Mouse (Mus musculus) intestine, embryonic 14.5 days (tissue): Measurements from ENCODE around the gene Pim1. TPM values are rescaled to one million over a fixed set of nuclear protein-coding genes. Genes with fewer than 3 reads are reported as not detected.
"Not testable (repeated sequence)": the region's sequence is repeated elsewhere in the genome, so short reads cannot be mapped to it uniquely, and the experiment has no call there.

Experiments
- ATAC-seq: fragments of 200-750 bp; cut with Nextera tagmentation; replicated peaks from 2 replicates; pipeline ENCODE4 v1.8.0; 2017; ENCODE audit warnings: low read depth, moderate number of reproducible peaks, moderate TSS enrichment, moderate library complexity; ENCODE audit not compliant: low FRiP score, low TSS enrichment
- DNase-seq: peaks from one replicate; pipeline ENCODE4 v3.0.0-alpha.2; 2018; ENCODE audit warnings: low spot score
- H3K27ac ChIP-seq: fragments of 300-500 bp; sonication (generic); 2 replicates; pipeline ENCODE4 v1.5.1; 2014; ENCODE audit warnings: low read depth, mild to moderate bottlenecking, control low read depth
- H3K27me3 ChIP-seq: fragments of 300-500 bp; sonication (generic); replicated peaks from 2 replicates; pipeline ENCODE4 v1.6.1; 2014; ENCODE audit warnings: low read length, control low read depth; ENCODE audit not compliant: control insufficient read depth, insufficient read depth
- H3K36me3 ChIP-seq: fragments of 300-500 bp; sonication (generic); 2 replicates; pipeline ENCODE4 v1.6.1; 2014; ENCODE audit warnings: low read length, control low read depth; ENCODE audit not compliant: control insufficient read depth, insufficient read depth
- H3K4me1 ChIP-seq: fragments of 300-500 bp; sonication (generic); replicated peaks from 2 replicates; pipeline ENCODE4 v1.6.1; 2014; ENCODE audit warnings: low read length, control low read depth, mixed read lengths; ENCODE audit not compliant: control insufficient read depth, insufficient read depth
- H3K4me2 ChIP-seq: fragments of 300-500 bp; sonication (generic); 2 replicates; pipeline ENCODE4 v1.6.1; 2014; ENCODE audit warnings: low read length
- H3K4me3 ChIP-seq: fragments of 300-500 bp; sonication (generic); 2 replicates; pipeline ENCODE4 v1.5.1; 2014; ENCODE audit warnings: low read depth, low read length, control low read depth, mixed read lengths
- H3K9ac ChIP-seq: fragments of 300-500 bp; sonication (generic); 2 replicates; pipeline ENCODE4 v1.6.1; 2014; ENCODE audit warnings: mild to moderate bottlenecking, low read length
- H3K9me3 ChIP-seq: fragments of 300-500 bp; sonication (generic); 2 replicates; pipeline ENCODE4 v1.6.1; 2016; ENCODE audit warnings: low read length, control low read depth; ENCODE audit not compliant: control insufficient read depth
- WGBS: fragments of 180-500 bp; shearing (Covaris S2); extraction: QIAGEN DNeasy Blood & Tissue Kit; methylation state at CpG from one replicate; pipeline ENCODE4 v1.1.7; 2014; 5-methylcytosine and 5-hydroxymethylcytosine counted together
- polyA plus RNA-seq: library from polyadenylated mRNA; unstranded; fragments of >200 nt; fragmentation: Nextera tagmentation; extraction: Ambion mirVana; gene quantifications from 2 replicates; pipeline ENCODE4 v1.2.1, GENCODE M21; 2014

Gene Pim1
- polyA plus RNA-seq, 1 experiment from 2014 or later = 13.6 TPM

DNA sequence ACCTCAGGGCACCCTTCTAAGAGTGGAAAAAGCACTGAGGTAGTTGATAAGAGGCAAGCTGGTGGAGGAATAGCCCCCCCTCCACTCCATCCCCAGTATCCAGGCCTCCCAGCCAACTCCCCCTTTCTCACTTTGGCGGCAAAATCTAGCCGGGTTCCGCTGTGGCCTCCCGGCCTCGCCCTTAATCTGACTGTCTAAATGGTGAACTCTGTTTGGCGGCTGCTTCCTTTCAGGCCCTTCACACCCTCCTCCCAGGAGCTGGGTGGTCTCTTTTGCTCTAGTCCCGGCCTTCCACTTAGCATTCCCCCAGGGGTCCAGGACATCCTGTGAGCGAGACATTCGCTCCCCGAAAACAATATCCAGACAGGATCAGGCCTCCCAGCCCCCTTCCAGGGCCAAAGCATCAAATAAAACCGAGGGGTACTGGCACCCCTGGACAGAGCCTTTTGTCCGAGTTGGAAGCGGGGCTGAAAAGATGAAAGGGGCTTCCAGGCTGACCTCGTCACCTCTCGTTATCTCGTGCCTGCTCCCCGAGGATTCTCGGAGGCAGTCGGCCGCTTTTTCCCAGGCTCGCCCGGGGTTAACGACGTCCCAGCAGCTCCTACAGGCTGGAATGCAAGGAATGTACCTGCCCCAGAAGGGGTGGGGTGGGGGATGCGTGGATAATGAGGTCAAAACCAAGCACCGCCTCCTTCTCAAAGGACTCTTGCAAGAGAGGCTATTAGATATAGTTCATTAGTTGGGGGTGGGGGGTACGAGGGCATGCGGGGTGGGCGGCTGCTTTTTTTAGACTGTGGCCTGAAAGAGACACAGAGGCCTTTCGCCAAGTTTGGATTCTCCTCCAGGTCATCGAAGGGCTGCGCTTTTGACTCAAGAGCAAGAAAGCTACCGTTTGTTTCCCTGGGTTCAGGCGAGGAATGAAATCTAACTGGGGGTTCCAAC, 39.4 kb upstream of the Pim1 start:
- H3K4me1 ChIP-seq = peaks cover 14% of the 10 kb centered on the region
- H3K4me2 ChIP-seq = peak overlapping the region; percentile 41
- H3K27me3 ChIP-seq = no peaks in the 10 kb centered on the region
- 0 out of 2 replicates have a peak overlapping the region, but pooled peaks have one; percentile 4 for H3K4me3 ChIP-seq
- H3K9ac ChIP-seq = peak overlapping the region; percentile 32
- peak; percentile 82 for DNase-seq
- no peaks in the 10 kb centered on the region for H3K36me3 ChIP-seq
- no peaks in the 10 kb centered on the region for H3K9me3 ChIP-seq
- 5% methylated on average over 34 of the region's 34 CpGs for WGBS
- peak overlapping the region; percentile 80 for H3K27ac ChIP-seq
- peak; percentile 64; the same call in 1 of the 2 replicates for ATAC-seq

DNA sequence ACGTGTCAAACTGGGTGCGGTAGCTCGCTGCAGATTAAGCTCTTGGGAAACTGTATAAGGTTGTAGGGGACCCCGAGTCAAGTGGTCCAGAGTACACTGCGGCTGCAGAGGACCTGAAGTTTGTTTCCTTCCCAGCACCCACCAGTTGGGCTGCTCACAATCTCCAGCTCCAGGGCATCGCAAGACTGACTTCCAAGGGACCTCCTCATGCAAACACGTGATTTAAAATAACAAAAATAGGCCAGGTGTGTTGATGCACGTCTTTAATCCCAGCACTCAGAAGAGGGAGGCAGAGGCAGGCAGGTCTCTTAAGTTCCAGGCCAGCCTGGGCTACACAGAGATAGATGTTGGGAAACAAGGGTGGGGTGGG, 38.7 kb upstream of the Pim1 start:
- H3K27ac ChIP-seq = no peak overlapping the region; the same call in 1 of the 2 replicates
- no peak overlapping the region for H3K4me3 ChIP-seq
- H3K36me3 ChIP-seq = no peaks in the 10 kb centered on the region
- H3K4me1 ChIP-seq = peaks cover 14% of the 10 kb centered on the region
- no peak overlapping the region for H3K9ac ChIP-seq
- 40% methylated on average over 8 of the region's 8 CpGs for WGBS
- no peak overlapping the region for H3K4me2 ChIP-seq
- DNase-seq = no peak
- H3K9me3 ChIP-seq = no peaks in the 10 kb centered on the region
- no peaks in the 10 kb centered on the region for H3K27me3 ChIP-seq
- no peak for ATAC-seq

DNA sequence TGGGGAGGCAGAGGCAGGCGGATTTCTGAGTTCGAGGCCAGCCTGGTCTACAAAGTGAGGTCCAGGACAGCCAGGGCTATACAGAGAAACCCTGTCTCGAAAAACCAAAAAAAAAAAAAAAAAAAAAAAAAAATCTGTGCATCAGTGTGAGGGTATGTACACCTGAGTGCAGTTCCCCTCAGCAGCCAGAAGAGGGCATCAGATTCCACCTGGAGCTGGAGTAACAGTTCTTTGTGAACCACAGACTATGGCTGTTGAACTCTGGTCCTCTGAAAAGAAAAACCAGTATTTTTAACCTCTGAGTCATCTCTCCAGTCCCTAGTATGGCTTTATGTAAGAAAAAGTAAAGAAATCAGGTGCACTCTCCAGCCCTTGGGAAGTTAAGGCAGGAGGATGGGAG, 36.4 kb upstream of the Pim1 start:
- ATAC-seq, DNase-seq, H3K27me3 ChIP-seq, H3K36me3 ChIP-seq, H3K9me3 ChIP-seq, H3K4me3 ChIP-seq, H3K4me2 ChIP-seq, H3K9ac ChIP-seq, H3K27ac ChIP-seq: not testable (repeated sequence)
- WGBS = 100% methylated on average over 2 of the region's 3 CpGs
- peaks cover 18% of the 10 kb centered on the region for H3K4me1 ChIP-seq

DNA sequence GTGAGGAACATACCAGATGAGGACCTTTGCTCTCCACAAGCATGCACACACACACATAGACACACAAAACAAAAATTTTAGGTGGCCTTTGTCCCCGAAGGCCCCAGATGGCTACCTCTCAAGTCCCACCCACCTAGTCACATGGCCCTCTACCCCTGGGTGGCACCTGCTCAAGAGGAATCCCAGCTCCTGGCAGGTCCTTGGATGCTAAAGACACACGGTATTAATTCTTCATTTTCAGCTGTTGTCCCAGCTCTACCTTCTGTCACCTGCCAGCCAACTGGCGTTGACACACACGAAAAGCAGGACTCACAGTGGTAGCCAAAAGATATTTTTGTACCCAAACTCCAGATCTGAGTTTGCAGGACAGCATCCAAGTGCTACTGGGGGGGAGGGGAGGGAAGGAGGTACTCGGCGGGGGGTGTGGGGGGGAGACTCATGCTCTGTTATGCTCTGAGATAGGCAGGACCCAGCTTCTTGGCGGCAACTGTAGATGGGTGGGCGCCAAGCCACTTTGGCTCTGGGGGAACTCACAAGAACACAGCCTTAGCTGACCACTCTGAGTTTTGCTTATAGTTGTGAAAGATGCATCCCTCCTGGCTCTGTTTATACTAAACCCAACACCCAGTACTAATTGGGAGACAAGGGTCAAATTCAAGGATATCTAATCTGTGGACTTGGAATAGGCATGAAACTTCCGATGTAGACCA, 35.0 kb upstream of the Pim1 start:
- peaks cover 25% of the 10 kb centered on the region for H3K4me1 ChIP-seq
- H3K9ac ChIP-seq = no peak overlapping the region
- 84% methylated on average over 9 of the region's 9 CpGs for WGBS
- H3K4me3 ChIP-seq = no peak overlapping the region
- H3K9me3 ChIP-seq = no peaks in the 10 kb centered on the region
- no peaks in the 10 kb centered on the region for H3K36me3 ChIP-seq
- no peak overlapping the region for H3K4me2 ChIP-seq
- DNase-seq (no peak), ATAC-seq (no peak)
- H3K27me3 ChIP-seq = no peaks in the 10 kb centered on the region
- no peak overlapping the region for H3K27ac ChIP-seq

DNA sequence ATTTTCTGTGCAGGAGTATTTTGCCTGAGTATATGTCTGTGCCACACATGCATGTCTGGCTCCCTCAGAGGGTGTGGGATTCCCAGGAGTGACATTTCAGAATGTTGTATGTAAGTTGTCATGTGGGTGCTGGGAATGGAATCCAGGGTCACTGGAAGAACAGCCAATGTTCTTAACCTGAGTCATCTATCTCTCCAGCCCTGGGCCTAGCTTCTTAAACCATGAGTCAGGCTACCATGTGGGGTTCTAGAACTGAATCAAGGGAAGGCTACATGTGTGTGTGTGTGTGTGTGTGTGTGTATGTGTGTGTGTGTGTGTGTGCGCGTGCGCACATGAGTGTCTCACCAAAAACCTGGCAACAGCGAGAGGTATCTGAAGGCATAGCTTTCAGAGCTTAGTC, 34.1 kb upstream of the Pim1 start:
- Histone ChIP-seq H3K4me1 (peaks cover 16% of the 10 kb centered on the region), H3K27me3 (no peaks in the 10 kb centered on the region), H3K9ac (no peak overlapping the region), H3K4me2 (no peak overlapping the region), H3K36me3 (no peaks in the 10 kb centered on the region), H3K27ac (no peak overlapping the region), H3K9me3 (no peaks in the 10 kb centered on the region), H3K4me3 (no peak overlapping the region)
- ATAC-seq = no peak
- DNase-seq = no peak
- 97% methylated on average over 4 of the region's 4 CpGs for WGBS

DNA sequence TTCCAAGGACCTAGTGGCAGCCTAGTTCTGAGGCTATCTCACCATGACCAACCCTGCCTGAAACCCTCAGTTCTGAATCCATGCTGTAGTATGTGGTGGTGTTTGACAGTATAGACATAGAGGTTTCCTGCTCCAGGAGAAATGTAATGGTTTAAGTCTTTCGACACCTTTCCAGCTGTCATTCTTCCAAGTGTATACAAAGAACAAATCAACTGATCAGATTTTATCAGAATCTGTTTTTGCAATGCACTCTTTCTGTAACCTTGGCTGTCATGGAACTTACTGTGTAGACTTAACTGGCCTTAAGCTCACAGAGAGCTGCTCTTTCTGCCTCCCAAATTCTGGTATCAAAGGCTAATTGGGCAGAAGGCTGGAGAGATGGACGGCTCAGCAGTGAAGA, 33.6 kb upstream of the Pim1 start:
- H3K36me3 ChIP-seq = no peaks in the 10 kb centered on the region
- DNase-seq = no peak
- WGBS = 79% methylated on average over 2 of the region's 2 CpGs

DNA sequence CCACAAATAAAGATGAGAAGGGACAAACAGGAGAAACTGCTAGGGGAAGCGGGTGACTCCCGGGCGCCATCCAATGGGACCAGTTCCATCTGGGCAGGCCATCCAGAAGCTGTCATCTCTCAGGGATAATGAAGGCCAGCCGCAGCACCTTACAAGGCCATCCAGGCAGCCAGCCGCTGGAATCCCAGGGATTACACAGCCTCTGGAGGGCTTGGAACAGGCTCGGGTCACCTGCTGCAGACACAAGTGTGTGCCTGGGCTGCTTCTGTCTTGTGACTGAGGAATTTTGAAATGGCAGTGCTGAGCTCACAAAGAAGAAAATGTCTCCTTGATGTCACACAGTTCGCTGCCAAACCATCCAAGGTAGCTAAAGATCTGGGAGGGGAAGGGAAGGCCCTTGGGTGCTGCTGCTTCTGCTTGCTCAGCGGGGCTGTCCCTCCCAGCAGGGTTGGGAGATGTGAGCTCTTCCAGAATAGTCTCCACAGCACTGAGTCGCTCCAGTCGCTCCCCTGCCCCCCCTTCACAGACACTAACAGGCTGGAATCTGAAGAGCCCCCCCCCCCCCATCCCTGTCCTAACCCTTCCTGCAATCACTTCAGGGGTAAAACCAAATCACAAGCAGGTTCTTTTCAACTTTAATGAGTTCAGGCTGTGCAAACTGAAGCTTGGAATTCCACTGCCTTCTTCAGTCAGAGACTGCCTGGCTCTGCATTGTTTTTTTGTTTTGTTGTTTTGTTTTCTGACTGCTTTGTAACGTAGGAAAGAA, 32.6 kb upstream of the Pim1 start:
- ATAC-seq (no peak), DNase-seq (no peak)
- Histone ChIP-seq H3K9me3 (no peaks in the 10 kb centered on the region), H3K9ac (no peak overlapping the region), H3K27me3 (no peaks in the 10 kb centered on the region), H3K4me3 (no peak overlapping the region), H3K4me2 (no peak overlapping the region), H3K27ac (no peak overlapping the region), H3K4me1 (peaks cover 13% of the 10 kb centered on the region), H3K36me3 (no peaks in the 10 kb centered on the region)
- WGBS = 37% methylated on average over 11 of the region's 11 CpGs

More for the DNA sequence above, 33.6 kb upstream of the Pim1 start:
- Histone ChIP-seq H3K4me1 (peaks cover 12% of the 10 kb centered on the region), H3K4me2 (no peak overlapping the region), H3K27ac (no peak overlapping the region), H3K9me3 (no peaks in the 10 kb centered on the region), H3K9ac (no peak overlapping the region), H3K4me3 (no peak overlapping the region), H3K27me3 (no peaks in the 10 kb centered on the region)
- ATAC-seq = no peak

DNA sequence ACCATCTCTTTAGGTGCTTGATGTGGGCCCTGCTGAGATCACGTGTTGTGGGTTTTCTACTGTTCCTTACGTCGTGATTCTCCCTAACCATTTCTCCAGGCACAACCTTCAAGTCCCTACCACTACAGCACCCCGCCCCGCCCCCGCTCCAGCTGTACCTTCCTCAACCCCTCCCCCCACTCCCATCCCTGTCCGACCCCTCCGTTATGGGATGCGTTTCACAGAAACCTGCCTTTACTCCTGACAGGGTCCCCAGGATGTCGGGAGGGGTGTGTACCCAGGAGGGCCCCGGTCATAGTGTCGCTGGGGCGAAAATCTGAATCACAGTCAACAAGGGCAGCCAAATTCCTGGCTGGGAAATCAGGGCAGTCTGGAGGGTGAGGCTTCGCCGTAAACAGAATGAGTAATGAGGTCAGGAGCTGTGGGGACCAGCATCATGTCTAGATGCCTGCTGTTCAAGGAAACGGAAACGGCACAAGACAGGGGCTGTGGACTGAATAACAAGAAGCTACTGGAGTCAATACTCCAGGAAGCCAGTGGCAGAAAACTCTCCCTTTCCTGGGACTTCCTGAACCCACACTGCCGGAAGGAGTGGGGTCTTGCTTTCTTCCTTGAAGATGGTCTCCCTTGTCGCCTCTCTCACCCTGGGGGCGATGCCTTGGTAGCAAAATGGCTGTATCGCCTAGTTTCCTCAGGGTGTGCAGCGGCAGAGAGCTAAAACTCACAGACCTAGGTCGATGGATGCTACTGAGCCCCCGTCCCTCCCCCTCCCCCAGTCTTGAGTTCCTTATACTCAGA, 31.0 kb upstream of the Pim1 start:
- H3K9me3 ChIP-seq = no peaks in the 10 kb centered on the region
- 6% methylated on average over 24 of the region's 24 CpGs for WGBS
- peak overlapping the region; percentile 49 for H3K27ac ChIP-seq
- H3K36me3 ChIP-seq = no peaks in the 10 kb centered on the region
- no peak overlapping the region for H3K4me3 ChIP-seq
- H3K4me2 ChIP-seq = peak overlapping the region; percentile 18
- H3K4me1 ChIP-seq = peaks cover 25% of the 10 kb centered on the region
- H3K9ac ChIP-seq = no peak overlapping the region
- DNase-seq = peak; percentile 67
- H3K27me3 ChIP-seq = no peaks in the 10 kb centered on the region
- ATAC-seq = no peak
